Mouse (Mus musculus) gastrocnemius, postnatal 36 days (tissue): ENCODE measurements around the gene Akap2. TPM values are rescaled to one million over a fixed set of nuclear protein-coding genes. Genes with fewer than 3 reads are reported as not detected.

ENCODE experiments used
- DNase-seq, 2 experiments: peaks; one replicate each; pipeline ENCODE4 v3.0.0; 2022
- intact Hi-C: fragments of 180-260 bp; cut with DNase I; formaldehyde crosslinking; loops from one replicate; pipeline ENCODE4 v1.15.1; 2025
- total RNA-seq, 2 experiments: library from RNA; stranded (reverse); gene quantifications; 2 replicates each; pipeline ENCODE4 v1.2.3; 2021

The Akap2 gene
- total RNA-seq, 2 experiments from 2014 or later: 29.6 to 35.6 TPM

- no peak for DNase-seq
- intact Hi-C loops: no loop called here
Measured at GRCm38 (mm10) chr4:57927464-57928205, 210.2 kb downstream of the Akap2 start.

- DNase-seq: no peak
- intact Hi-C loops: no loop called here
Measured at GRCm38 (mm10) chr4:57930559-57931170, 213.2 kb downstream of the Akap2 start.

- intact Hi-C loops: no loop called here
- DNase-seq: no peak
Measured at GRCm38 (mm10) chr4:57934181-57934580, 216.7 kb downstream of the Akap2 start.

- intact Hi-C loops: no loop called here
- no peak for DNase-seq
Measured at GRCm38 (mm10) chr4:57937292-57937691, 219.8 kb downstream of the Akap2 start.

- DNase-seq: no peak
- intact Hi-C loops: no loop called here
Measured at GRCm38 (mm10) chr4:57940631-57941030, 223.2 kb downstream of the Akap2 start.

- intact Hi-C loops: no loop called here
- no peak for DNase-seq
Measured at GRCm38 (mm10) chr4:57942892-57943291, 225.4 kb downstream of the Akap2 start.

Other genes starting within 250 kb of the Akap2 start
- gene Pakap, start 149.5 kb upstream of the Akap2 start, total RNA-seq: 1 to 10 TPM; 3.9 to 6.6 TPM
- not detected for gene D630039A03Rik, start 198.6 kb downstream of the Akap2 start, total RNA-seq
- gene Txn1, start 238.8 kb downstream of the Akap2 start, total RNA-seq: 10 to 100 TPM; 62.8 to 67.2 TPM